Mouse (Mus musculus) thymus, adult 2 months (tissue): ENCODE results near the gene C87499. TPM values are rescaled to one million over a fixed set of nuclear protein-coding genes. Genes with fewer than 3 reads are reported as not detected.
A peak's percentile ranks its signal among the peaks of the same experiment; 100 is the strongest.

Source experiments
- DNase-seq: peaks from one replicate; pipeline ENCODE4 v3.0.0; 2021
- H3K27ac ChIP-seq: fragments of 200-500 bp; 2 replicates; pipeline ENCODE4 v1.5.1; 2012; ENCODE audit warnings: low read length, control low read depth; ENCODE audit not compliant: control insufficient read depth, insufficient read depth
- H3K27me3 ChIP-seq: fragments of 200-500 bp; 2 replicates; pipeline ENCODE4 v1.6.1; 2012; ENCODE audit warnings: mild to moderate bottlenecking, low read length, moderate library complexity, mixed read lengths; ENCODE audit not compliant: control insufficient read depth, insufficient read depth
- H3K36me3 ChIP-seq: fragments of 200-500 bp; 2 replicates; pipeline ENCODE4 v1.6.1; 2012; ENCODE audit warnings: mild to moderate bottlenecking, low read length, moderate library complexity; ENCODE audit not compliant: control insufficient read depth, insufficient read depth
- H3K4me1 ChIP-seq: fragments of 200-500 bp; replicated peaks from 2 replicates; pipeline ENCODE4 v1.6.1; 2012; ENCODE audit warnings: low read length; ENCODE audit not compliant: control insufficient read depth, insufficient read depth
- H3K4me3 ChIP-seq: fragments of 200-500 bp; 2 replicates; pipeline ENCODE4 v1.5.1; 2012; ENCODE audit warnings: mild to moderate bottlenecking, low read length, control low read depth, moderate library complexity; ENCODE audit not compliant: control insufficient read depth, insufficient read depth
- CTCF ChIP-seq: fragments of 200-500 bp; IDR thresholded peaks from 2 replicates; pipeline ENCODE4 v1.5.1; 2012; ENCODE audit warnings: mild to moderate bottlenecking, control low read depth, low read length, moderate library complexity, borderline replicate concordance; ENCODE audit not compliant: control insufficient read depth, poor library complexity, insufficient read depth; ENCODE audit errors: extremely low read depth
- POLR2A ChIP-seq: fragments of 200-500 bp; IDR thresholded peaks from 2 replicates; pipeline ENCODE4 v1.6.1; 2012; ENCODE audit warnings: mild to moderate bottlenecking, low read length, control low read depth, moderate library complexity; ENCODE audit not compliant: control insufficient read depth, poor library complexity, insufficient read depth; ENCODE audit errors: extremely low read depth
- WGBS: fragments of 180-500 bp; shearing (Covaris S2); methylation state at CpG from one replicate; pipeline ENCODE4 v1.1.7; 2018; 5-methylcytosine and 5-hydroxymethylcytosine counted together
- polyA plus RNA-seq: library from polyadenylated mRNA; depleted of rRNA; stranded (reverse); fragments of >200 nt; gene quantifications from 2 replicates; pipeline ENCODE4 v1.2.3, GENCODE M21; 2012; rRNA removed

The C87499 gene
- polyA plus RNA-seq, 1 experiment, result not detected

- Histone ChIP-seq H3K27me3 (no peaks in the 10 kb centered on the region), H3K4me3 (no peak overlapping the region), H3K4me1 (no peaks in the 10 kb centered on the region), H3K27ac (no peak overlapping the region), H3K36me3 (no peaks in the 10 kb centered on the region)
- TF ChIP-seq POLR2A, result no peak
- no peak for TF ChIP-seq CTCF
- 57% methylated on average over 2 of the region's 2 CpGs for WGBS
- DNase-seq, result no peak
Observed at GRCm38 (mm10) chr4:88642526-88642925, 8.3 kb upstream of the C87499 start.

- H3K4me3 ChIP-seq, result peak overlapping the region; percentile 64
- no peaks in the 10 kb centered on the region for H3K4me1 ChIP-seq
- DNase-seq, result peak; percentile 95
- 11% methylated on average over 11 of the region's 11 CpGs for WGBS
- H3K36me3 ChIP-seq, result no peaks in the 10 kb centered on the region
- TF ChIP-seq CTCF (peak; percentile 99), POLR2A (no peak)
- H3K27ac ChIP-seq, result no peak overlapping the region
- no peaks in the 10 kb centered on the region for H3K27me3 ChIP-seq
Observed at GRCm38 (mm10) chr4:88641077-88641831, 7.0 kb upstream of the C87499 start.

GRCm38 (mm10) chr4:88640704-88641076, 6.5 kb upstream of the C87499 start:
- DNase-seq, result no peak
- H3K27me3 ChIP-seq, result no peaks in the 10 kb centered on the region
- no peaks in the 10 kb centered on the region for H3K4me1 ChIP-seq
- TF ChIP-seq POLR2A (no peak), CTCF (no peak)
- peak overlapping the region; percentile 64 for H3K4me3 ChIP-seq
- WGBS, result 19% methylated on average over 8 of the region's 8 CpGs
- no peaks in the 10 kb centered on the region for H3K36me3 ChIP-seq
- H3K27ac ChIP-seq, result no peak overlapping the region

GRCm38 (mm10) chr4:88603276-88603675, 30.9 kb downstream of the C87499 start, which contains the start of gene Ifna12:
Ifna12 (minus strand) TSS chr4:88603376.
- no peak for DNase-seq
- Histone ChIP-seq H3K27ac (no peak within 1 kb of the TSS), H3K4me3 (no peak within 1 kb of the TSS), H3K27me3 (no peaks in the 10 kb centered on the region), H3K36me3 (no peaks in the 10 kb centered on the region), H3K4me1 (no peaks in the 10 kb centered on the region)
- TF ChIP-seq CTCF (no peak), POLR2A (no peak)

GRCm38 (mm10) chr4:88592285-88592684, 41.9 kb downstream of the C87499 start, which contains the start of gene Ifna9:
Ifna9 (minus strand) TSS chr4:88592385.
- H3K36me3 ChIP-seq, result no peaks in the 10 kb centered on the region
- no peaks in the 10 kb centered on the region for H3K27me3 ChIP-seq
- H3K4me3 ChIP-seq, result no peak within 1 kb of the TSS
- no peak for DNase-seq
- H3K4me1 ChIP-seq, result no peaks in the 10 kb centered on the region
- no peak for TF ChIP-seq POLR2A
- no peak for TF ChIP-seq CTCF
- WGBS, result 77% methylated on average over 1 of the region's 1 CpGs
- no peak within 1 kb of the TSS for H3K27ac ChIP-seq

Other genes starting within 250 kb of the C87499 start
- gene Hacd4, start 195.5 kb downstream of the C87499 start, polyA plus RNA-seq, result 0.93 and 1.0 TPM in 2 replicates
- gene Ifnb1, start 111.6 kb downstream of the C87499 start, polyA plus RNA-seq, result not detected in 2 replicates
- gene Ifna15, start 76.2 kb downstream of the C87499 start, polyA plus RNA-seq, result not detected in 2 replicates
- not detected in 2 replicates for gene Ifna14, start 62.6 kb downstream of the C87499 start, polyA plus RNA-seq
- gene Ifna9, start 42.0 kb downstream of the C87499 start, polyA plus RNA-seq, result not detected in 2 replicates
- gene Ifna12, start 31.0 kb downstream of the C87499 start, polyA plus RNA-seq, result not detected in 2 replicates
- not detected in 2 replicates for gene Ifna13, start 10.0 kb upstream of the C87499 start, polyA plus RNA-seq
- not detected in 2 replicates for gene Ifna16, start 42.5 kb upstream of the C87499 start, polyA plus RNA-seq
- gene Ifna2, start 49.5 kb upstream of the C87499 start, polyA plus RNA-seq, result not detected in 2 replicates
- 0.17 TPM in 1 of 2 replicates, not detected in the other for gene Ifnab, start 56.9 kb upstream of the C87499 start, polyA plus RNA-seq
- gene Gm26566, start 87.4 kb upstream of the C87499 start, polyA plus RNA-seq, result 0.86 and 1.5 TPM in 2 replicates
- gene Klhl9, start 88.1 kb upstream of the C87499 start, polyA plus RNA-seq, result 21.3 and 29.3 TPM in 2 replicates
- gene Gm13271, start 120.5 kb upstream of the C87499 start, polyA plus RNA-seq, result not detected in 2 replicates
- gene Gm13283, start 125.7 kb upstream of the C87499 start, polyA plus RNA-seq, result 0.07 and 0.08 TPM in 2 replicates
- not detected in 2 replicates for gene Gm13290, start 139.4 kb upstream of the C87499 start, polyA plus RNA-seq
- gene Gm13289, start 142.5 kb upstream of the C87499 start, polyA plus RNA-seq, result not detected in 2 replicates
- not detected in 2 replicates for gene Gm13272, start 145.4 kb upstream of the C87499 start, polyA plus RNA-seq
- 0.16 TPM in 1 of 2 replicates, not detected in the other for gene Ifnz, start 147.7 kb upstream of the C87499 start, polyA plus RNA-seq
- gene Gm13276, start 151.3 kb upstream of the C87499 start, polyA plus RNA-seq, result not detected in 2 replicates
- gene Gm13277, start 154.2 kb upstream of the C87499 start, polyA plus RNA-seq, result not detected in 2 replicates
- not detected in 2 replicates for gene Gm13278, start 157.1 kb upstream of the C87499 start, polyA plus RNA-seq
- not detected in 2 replicates for gene Gm13275, start 160.1 kb upstream of the C87499 start, polyA plus RNA-seq
- not detected in 2 replicates for gene Gm13279, start 163.0 kb upstream of the C87499 start, polyA plus RNA-seq
- gene Gm13285, start 165.3 kb upstream of the C87499 start, polyA plus RNA-seq, result not detected in 2 replicates
- not detected in 2 replicates for gene Gm13287, start 168.8 kb upstream of the C87499 start, polyA plus RNA-seq
- gene Gm13288, start 171.1 kb upstream of the C87499 start, polyA plus RNA-seq, result not detected in 2 replicates
- not detected in 2 replicates for gene Ifna7, start 181.8 kb upstream of the C87499 start, polyA plus RNA-seq
- not detected in 2 replicates for gene Ifna11, start 185.5 kb upstream of the C87499 start, polyA plus RNA-seq
- gene Ifna6, start 193.0 kb upstream of the C87499 start, polyA plus RNA-seq, result not detected in 2 replicates
- gene Ifna5, start 201.1 kb upstream of the C87499 start, polyA plus RNA-seq, result not detected in 2 replicates
- gene Ifna4, start 207.4 kb upstream of the C87499 start, polyA plus RNA-seq, result not detected in 2 replicates
- gene Ifna1, start 215.7 kb upstream of the C87499 start, polyA plus RNA-seq, result not detected in 2 replicates
- not detected in 2 replicates for gene Ifne, start 245.8 kb upstream of the C87499 start, polyA plus RNA-seq